ENCODE assay signal across 27 mouse cellular contexts in genomic region chr4:107720043-107720830, GRCm38 (mm10). TPM values are rescaled to one million over a fixed set of nuclear protein-coding genes. Genes with fewer than 3 reads are reported as not detected.
DNase-seq lines count a peak whose midpoint lies in the region; ATAC-seq and TF ChIP-seq lines count a peak whose summit lies in the region.
"Had no signal": no experiment of that assay in that cellular context is flagged by ENCODE, and none has a peak within 500 bp of the region (broad histone marks: within the 10 kb centered on the region; RNA-seq: fewer than 3 reads in every experiment).

No protein-coding gene starts in this region.

- whole genome bisulfite sequencing in bone marrow, adult 2 months = 31% methylated on average over 11 of the region's 11 CpGs
- 46% methylated on average over 11 of the region's 11 CpGs for WGBS in liver, embryonic 11.5 days
- 79% methylated on average over 11 of the region's 11 CpGs for WGBS in midbrain, postnatal 0 days

- intact Hi-C loops in heart, postnatal 25 days (cut with DNase I) = no loop called here

- peak; percentile 45 for DNase-seq in G1E (ENCODE audit: low spot score)
- DNase-seq in liver, embryonic 11.5 days (ENCODE audit: low spot score) = no peak
- DNase-seq in heart, postnatal 25 days (ENCODE audit: low spot score) = no peak
- DNase-seq in midbrain, postnatal 0 days (ENCODE audit: low spot score) = no peak
- no peak for DNase-seq in urinary bladder, postnatal 4 days (ENCODE audit: low spot score in 2 of 2)
- DNase-seq in heart, adult 11 months = no peak
- DNase-seq: cerebellum, adult 9-11 months; gastrocnemius, postnatal 14 days; kidney, adult 9 months; right cerebral cortex, postnatal 14 days; spleen, adult 18-20 months; thymus, adult 18-20 months had no signal

- no peak overlapping the region for H3K4me2 ChIP-seq in liver, embryonic 11.5 days
- no peak overlapping the region for H3K4me2 ChIP-seq in midbrain, postnatal 0 days (ENCODE audit: low read depth, low read length, poor library complexity, severe bottlenecking)
- H3K4me2 ChIP-seq: embryonic facial prominence, embryonic 13.5 days; limb, embryonic 13.5 days; lung, embryonic 15.5 days; midbrain, embryonic 15.5 days; neural tube, embryonic 15.5 days had no signal

- H3K9ac ChIP-seq in liver, embryonic 11.5 days (ENCODE audit: low read depth, low read length) = no peak overlapping the region
- no peak overlapping the region for H3K9ac ChIP-seq in midbrain, postnatal 0 days (replicated peaks; ENCODE audit: low read length, poor library complexity, severe bottlenecking)
- H3K9ac ChIP-seq: embryonic facial prominence, embryonic 13.5 days; limb, embryonic 13.5 days; lung, embryonic 15.5 days; midbrain, embryonic 15.5 days; neural tube, embryonic 15.5 days had no signal

- TF ChIP-seq POLR2A in bone marrow, adult 2 months (IDR thresholded peaks at IDR 0.05; ENCODE audit: borderline replicate concordance, control insufficient read depth, low read depth, low read length) = no peak

- no peak overlapping the region for H3K4me3 ChIP-seq in G1E (ENCODE audit: low read depth, low read length)
- no peak overlapping the region for H3K4me3 ChIP-seq in bone marrow, adult 2 months (replicated peaks; ENCODE audit: control insufficient read depth, low read depth, low read length)
- H3K4me3 ChIP-seq in liver, embryonic 11.5 days (ENCODE audit: low read depth, low read length) = no peak overlapping the region
- H3K4me3 ChIP-seq in midbrain, postnatal 0 days (ENCODE audit: low read depth, low read length) = no peak overlapping the region
- H3K4me3 ChIP-seq: embryonic facial prominence, embryonic 13.5 days; limb, embryonic 13.5 days; lung, embryonic 15.5 days; midbrain, embryonic 15.5 days; neural tube, embryonic 15.5 days had no signal

- TF ChIP-seq CTCF in G1E (IDR thresholded peaks at IDR 0.05; ENCODE audit: low read depth, low read length) = no peak
- no peak for TF ChIP-seq CTCF in bone marrow, adult 2 months (IDR thresholded peaks at IDR 0.05; ENCODE audit: control insufficient read depth, insufficient read depth, low read length)
- TF ChIP-seq CTCF in midbrain, postnatal 0 days (IDR thresholded peaks at IDR 0.05) = no peak

- peaks cover 58% of the 10 kb centered on the region for H3K4me1 ChIP-seq in G1E (ENCODE audit: insufficient read depth, low read depth, low read length)
- H3K4me1 ChIP-seq in bone marrow, adult 2 months (ENCODE audit: control insufficient read depth, insufficient read depth, low read length) = peaks cover 14% of the 10 kb centered on the region
- peaks cover 5% of the 10 kb centered on the region; the same call in 1 of the 2 replicates for H3K4me1 ChIP-seq in liver, embryonic 11.5 days (replicated peaks; ENCODE audit: control insufficient read depth, insufficient read depth, low read length)
- no peaks in the 10 kb centered on the region for H3K4me1 ChIP-seq in midbrain, postnatal 0 days (ENCODE audit: insufficient read depth, low read length)
- H3K4me1 ChIP-seq: embryonic facial prominence, embryonic 13.5 days; limb, embryonic 13.5 days had no signal

- H3K9me3 ChIP-seq in G1E (replicated peaks) = no peaks in the 10 kb centered on the region
- no peaks in the 10 kb centered on the region for H3K9me3 ChIP-seq in liver, embryonic 11.5 days (ENCODE audit: control insufficient read depth, low read length)
- H3K9me3 ChIP-seq in midbrain, postnatal 0 days (ENCODE audit: low read length) = no peaks in the 10 kb centered on the region
- H3K9me3 ChIP-seq: embryonic facial prominence, embryonic 13.5 days; limb, embryonic 13.5 days; lung, embryonic 15.5 days; midbrain, embryonic 15.5 days; neural tube, embryonic 15.5 days had no signal

- H3K36me3 ChIP-seq in G1E (replicated peaks) = no peaks in the 10 kb centered on the region
- no peaks in the 10 kb centered on the region for H3K36me3 ChIP-seq in liver, embryonic 11.5 days (ENCODE audit: control insufficient read depth, insufficient read depth, low read length)
- no peaks in the 10 kb centered on the region for H3K36me3 ChIP-seq in midbrain, postnatal 0 days (ENCODE audit: insufficient read depth, low read length)
- H3K36me3 ChIP-seq: embryonic facial prominence, embryonic 13.5 days; limb, embryonic 13.5 days; lung, embryonic 15.5 days; midbrain, embryonic 15.5 days; neural tube, embryonic 15.5 days had no signal

- no peaks in the 10 kb centered on the region for H3K27me3 ChIP-seq in G1E (ENCODE audit: insufficient read depth, low read length)
- no peaks in the 10 kb centered on the region for H3K27me3 ChIP-seq in liver, embryonic 11.5 days (replicated peaks; ENCODE audit: control insufficient read depth, insufficient read depth, low read length)
- H3K27me3 ChIP-seq in midbrain, postnatal 0 days (ENCODE audit: insufficient read depth, low read length) = no peaks in the 10 kb centered on the region; the same call in 1 of the 2 replicates
- H3K27me3 ChIP-seq: embryonic facial prominence, embryonic 13.5 days; lung, embryonic 15.5 days; midbrain, embryonic 15.5 days; neural tube, embryonic 15.5 days had no signal

- peak; percentile 48 for ATAC-seq in G1E (ENCODE audit: extremely low read depth, insufficient number of reproducible peaks, low FRiP score, poor library complexity, severe bottlenecking)
- ATAC-seq in liver, embryonic 11.5 days (replicated peaks; ENCODE audit: low FRiP score) = 0 out of 2 replicates have a peak, but pooled peaks have one; percentile 56
- ATAC-seq in megakaryocyte, adult 5-6 weeks (ENCODE audit: poor library complexity, severe bottlenecking) = peak; percentile 51
- no peak for ATAC-seq in midbrain, postnatal 0 days (ENCODE audit: low FRiP score)
- ATAC-seq: forebrain, embryonic 14.5 days; midbrain, embryonic 15.5 days had no signal

- peak overlapping the region; percentile 84 for H3K27ac ChIP-seq in bone marrow, adult 2 months (ENCODE audit: control insufficient read depth, insufficient read depth, low read depth, low read length, poor library complexity)
- peak overlapping the region; percentile 10; the same call in 1 of the 2 replicates for H3K27ac ChIP-seq in liver, embryonic 11.5 days (ENCODE audit: low read depth, low read length)
- H3K27ac ChIP-seq in midbrain, postnatal 0 days (ENCODE audit: low read depth, low read length) = no peak overlapping the region
- H3K27ac ChIP-seq: embryonic facial prominence, embryonic 13.5 days; limb, embryonic 13.5 days; lung, embryonic 15.5 days; midbrain, embryonic 15.5 days; neural tube, embryonic 15.5 days had no signal

RNA-seq across cellular contexts. Expression of gene Dmrtb1, which starts 36.2 kb away (rescaled TPM):
- not detected in 2 replicates for total RNA-seq in G1E (2014; fragmentation: Nextera tagmentation)
- total RNA-seq in G1E (2017) = not detected in 2 replicates
- not detected in 2 replicates for polyA plus RNA-seq in G1E (2012)
- polyA plus RNA-seq in bone marrow, adult 2 months (2011; ENCODE audit: insufficient read depth, insufficient read length, low replicate concordance, missing spikeins) = 1.1 TPM in 1 of 2 replicates, not detected in the other
- not detected in 2 replicates for polyA plus RNA-seq in liver, embryonic 11.5 days (2014; fragmentation: Nextera tagmentation; extraction: Ambion mirVana)
- 0.39 TPM in 1 of 2 replicates, not detected in the other for total RNA-seq in megakaryocyte, adult 5-6 weeks (2015)
- total RNA-seq in megakaryocyte, adult 5-6 weeks (2017) = not detected in 2 replicates
- not detected for total RNA-seq in heart, postnatal 25 days (2021)
- 13.1 and 27.1 TPM in 2 replicates for total RNA-seq in midbrain, postnatal 0 days (2014; rRNA removed)
- 36.8 and 37.2 TPM in 2 replicates for polyA plus RNA-seq in midbrain, postnatal 0 days (2015; fragmentation: Nextera tagmentation; extraction: Ambion mirVana)
- total RNA-seq: adrenal gland, adult 18-20 months; adrenal gland, postnatal 4 days; gastrocnemius, postnatal 14 days; heart, adult 8-10 months had no signal
- polyA plus RNA-seq: heart, embryonic 16.5 days; intestine, embryonic 14.5 days; large intestine, adult 2 months; lung, embryonic 15.5 days; stomach, embryonic 14.5 days had no signal

Comparison
In these comparisons a context has a peak if more than half of its experiments do, and no peak if none do; other contexts are left out.
1. RNA of gene Dmrtb1, which starts 36.2 kb away (total RNA-seq): 13.1 to 27.1 TPM in midbrain, postnatal 0 days; not detected in G1E, 0.39 TPM in megakaryocyte, adult 5-6 weeks and not detected in heart, postnatal 25 days; every median in the first group is over 10 times any median in the second.